Comparison of ENCODE assay signal across 9 mouse cellular contexts in the genomic region with DNA sequence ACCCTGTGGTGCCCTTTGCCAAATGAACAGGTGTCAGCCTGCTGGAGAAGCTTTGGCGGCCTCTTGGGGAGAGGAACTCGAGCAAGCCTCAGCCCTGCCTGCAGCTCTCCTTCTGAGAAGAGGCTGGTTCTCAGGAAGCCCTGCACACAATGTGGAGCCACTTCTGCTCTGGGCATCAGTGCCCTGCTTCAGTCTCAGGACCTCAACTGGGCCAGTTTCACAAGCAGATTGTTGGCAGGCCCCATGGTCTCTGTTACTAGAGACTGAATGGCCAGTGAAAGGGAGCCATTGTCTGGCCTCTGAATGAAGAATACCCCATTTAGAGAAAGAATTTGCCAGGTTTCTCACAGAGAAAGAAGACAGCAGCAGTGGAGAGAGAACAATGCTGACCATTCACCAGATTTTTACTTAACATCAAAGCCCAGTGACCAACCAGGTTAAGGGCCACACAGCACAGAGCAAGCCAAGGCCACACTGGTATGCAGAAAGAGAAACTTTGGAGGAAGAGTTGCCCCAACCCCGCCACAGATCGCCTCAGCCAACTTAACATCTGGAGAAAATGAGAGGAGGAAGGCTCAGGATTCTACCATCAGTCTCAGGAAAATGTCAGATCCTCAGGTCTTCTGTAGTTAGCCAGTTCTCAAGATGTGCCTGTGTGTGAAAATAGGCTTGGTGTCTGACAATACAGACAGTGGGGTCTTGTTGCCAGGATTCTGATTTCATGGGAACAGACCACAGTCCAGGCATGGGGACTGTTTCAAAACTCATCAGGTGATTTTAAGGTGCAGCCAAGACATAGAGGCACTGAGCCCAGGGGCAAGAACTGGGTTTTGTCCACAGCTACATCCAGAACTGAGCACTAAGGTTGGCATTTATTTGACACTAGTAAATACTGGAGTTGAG. TPM values are rescaled to one million over a fixed set of nuclear protein-coding genes. Genes with fewer than 3 reads are reported as not detected.
DNase-seq lines count a peak whose midpoint lies in the region; ATAC-seq and TF ChIP-seq lines count a peak whose summit lies in the region.
"Had no signal": no experiment of that assay in that cellular context is flagged by ENCODE, and none has a peak within 500 bp of the region (broad histone marks: within the 10 kb centered on the region; RNA-seq: fewer than 3 reads in every experiment).

No protein-coding gene starts in this region.

- no peaks in the 10 kb centered on the region for H3K79me2 ChIP-seq in heart, adult 2 months (replicated peaks; ENCODE audit: control insufficient read depth, insufficient read depth, low read length)

- TF ChIP-seq CTCF in heart, adult 2 months (IDR thresholded peaks at IDR 0.05), result no peak

- no peaks in the 10 kb centered on the region for H3K4me1 ChIP-seq in embryonic facial prominence, embryonic 12.5 days
- H3K4me1 ChIP-seq in midbrain, embryonic 16.5 days (ENCODE audit: control insufficient read depth, insufficient read depth, low read length), result no peaks in the 10 kb centered on the region
- no peaks in the 10 kb centered on the region for H3K4me1 ChIP-seq in heart, adult 2 months (ENCODE audit: control insufficient read depth, insufficient read depth, low read length)
- H3K4me1 ChIP-seq: stomach, embryonic 15.5 days had no signal

- peak; percentile 23 for DNase-seq in cerebellum, adult 9-10 months
- DNase-seq in layer of hippocampus, adult 11-12 months (ENCODE audit: low spot score), result peak; percentile 65
- DNase-seq in adrenal gland, adult 18-20 months (ENCODE audit: low spot score in 2 of 2), result no peak
- DNase-seq in heart, adult 2 months, result no peak
- no peak for DNase-seq in spleen, adult 18-20 months
- no peak for DNase-seq in heart, adult 18-20 months

- no peaks in the 10 kb centered on the region for H3K27me3 ChIP-seq in embryonic facial prominence, embryonic 12.5 days
- H3K27me3 ChIP-seq in midbrain, embryonic 16.5 days (ENCODE audit: control insufficient read depth, insufficient read depth, low read depth, low read length), result no peaks in the 10 kb centered on the region
- H3K27me3 ChIP-seq in heart, adult 2 months (ENCODE audit: control insufficient read depth, insufficient read depth, low read length), result no peaks in the 10 kb centered on the region
- H3K27me3 ChIP-seq: stomach, embryonic 15.5 days had no signal

- no peaks in the 10 kb centered on the region for H3K9me3 ChIP-seq in embryonic facial prominence, embryonic 12.5 days
- H3K9me3 ChIP-seq in midbrain, embryonic 16.5 days (replicated peaks; ENCODE audit: control insufficient read depth, low read length, poor library complexity, severe bottlenecking), result no peaks in the 10 kb centered on the region
- H3K9me3 ChIP-seq: stomach, embryonic 15.5 days had no signal

- no peaks in the 10 kb centered on the region for H3K36me3 ChIP-seq in embryonic facial prominence, embryonic 12.5 days
- H3K36me3 ChIP-seq in midbrain, embryonic 16.5 days (ENCODE audit: control insufficient read depth, insufficient read depth, low read length), result no peaks in the 10 kb centered on the region
- no peaks in the 10 kb centered on the region for H3K36me3 ChIP-seq in heart, adult 2 months (ENCODE audit: control insufficient read depth, insufficient read depth, low read length)
- H3K36me3 ChIP-seq: stomach, embryonic 15.5 days had no signal

- TF ChIP-seq EP300 in heart, adult 2 months (IDR thresholded peaks at IDR 0.05; ENCODE audit: insufficient read depth, low read depth, low read length), result no peak

- ATAC-seq in embryonic facial prominence, embryonic 12.5 days (ENCODE audit: insufficient number of reproducible peaks, insufficient read depth, low FRiP score, low TSS enrichment), result peak; percentile 56; the same call in 1 of the 2 replicates
- peak; percentile 58; the same call in 1 of the 2 replicates for ATAC-seq in midbrain, embryonic 16.5 days

- no peak for TF ChIP-seq POLR2A in heart, adult 2 months (IDR thresholded peaks at IDR 0.05; ENCODE audit: insufficient read depth, low read depth, low read length)

- no peak overlapping the region for H3K4me3 ChIP-seq in embryonic facial prominence, embryonic 12.5 days
- no peak overlapping the region for H3K4me3 ChIP-seq in midbrain, embryonic 16.5 days (ENCODE audit: low read depth, low read length)
- H3K4me3 ChIP-seq in heart, adult 2 months, result no peak overlapping the region
- H3K4me3 ChIP-seq: stomach, embryonic 15.5 days had no signal

- no peak overlapping the region for H3K9ac ChIP-seq in embryonic facial prominence, embryonic 12.5 days
- no peak overlapping the region for H3K9ac ChIP-seq in midbrain, embryonic 16.5 days (ENCODE audit: low read depth, low read length)
- no peak overlapping the region for H3K9ac ChIP-seq in heart, adult 2 months (ENCODE audit: low read depth, low read length)
- H3K9ac ChIP-seq: stomach, embryonic 15.5 days had no signal

- intact Hi-C loops in heart, adult 2 months (cut with DNase I), result no loop called here

- no peak overlapping the region for H3K27ac ChIP-seq in embryonic facial prominence, embryonic 12.5 days
- 0 out of 2 replicates have a peak overlapping the region, but pooled peaks have one; percentile 22 for H3K27ac ChIP-seq in midbrain, embryonic 16.5 days (ENCODE audit: low read length)
- no peak overlapping the region for H3K27ac ChIP-seq in heart, adult 2 months
- H3K27ac ChIP-seq: stomach, embryonic 15.5 days had no signal

- H3K4me2 ChIP-seq in embryonic facial prominence, embryonic 12.5 days (replicated peaks), result no peak overlapping the region
- no peak overlapping the region for H3K4me2 ChIP-seq in midbrain, embryonic 16.5 days (ENCODE audit: low read length)
- H3K4me2 ChIP-seq: stomach, embryonic 15.5 days had no signal

- WGBS in embryonic facial prominence, embryonic 12.5 days, result 24% methylated on average over 4 of the region's 4 CpGs
- WGBS in midbrain, embryonic 16.5 days, result 49% methylated on average over 4 of the region's 4 CpGs
- 68% methylated on average over 4 of the region's 4 CpGs for WGBS in heart, adult 2 months

RNA-seq across cellular contexts. Expression of a gene that starts 21.2 kb away (rescaled TPM):
- 0.75 and 0.90 TPM in 2 replicates for polyA plus RNA-seq in embryonic facial prominence, embryonic 12.5 days (2016; fragmentation: Nextera tagmentation; extraction: Ambion mirVana)
- polyA plus RNA-seq in midbrain, embryonic 16.5 days (2015; fragmentation: Nextera tagmentation; extraction: Ambion mirVana), result not detected in 2 replicates
- total RNA-seq in adrenal gland, adult 18-20 months (2021), result not detected
- total RNA-seq in heart, adult 2 months (2021), result not detected
- 0.33 TPM in 1 of 2 replicates, not detected in the other for polyA plus RNA-seq in heart, adult 2 months (2012; rRNA removed)
- total RNA-seq in heart, adult 18-20 months (2021), result not detected

Comparison
In these comparisons a context has a peak if more than half of its experiments do, and no peak if none do; other contexts are left out.
1. DNase-seq: peak in cerebellum, adult 9-10 months (single experiment) and layer of hippocampus, adult 11-12 months (single experiment); none in adrenal gland, adult 18-20 months (0 of 2), heart, adult 2 months (0 of 2), spleen, adult 18-20 months (0 of 2) and heart, adult 18-20 months (0 of 2).